Comparison of ENCODE assay signal across 9 mouse cellular contexts in genomic region chr16:92544264-92544663, GRCm38 (mm10). TPM values are rescaled to one million over a fixed set of nuclear protein-coding genes. Genes with fewer than 3 reads are reported as not detected.
DNase-seq lines count a peak whose midpoint lies in the region; ATAC-seq and TF ChIP-seq lines count a peak whose summit lies in the region.
"Had no signal": no experiment of that assay in that cellular context is flagged by ENCODE, and none has a peak within 500 bp of the region (broad histone marks: within the 10 kb centered on the region; RNA-seq: fewer than 3 reads in every experiment).

No protein-coding gene starts in this region.

- H3K4me2 ChIP-seq in hindbrain, embryonic 11.5 days (replicated peaks; ENCODE audit: low read depth, low read length): no peak overlapping the region
- H3K4me2 ChIP-seq in hindbrain, embryonic 16.5 days (ENCODE audit: low read length): no peak overlapping the region
- no peak overlapping the region for H3K4me2 ChIP-seq in embryonic facial prominence, embryonic 12.5 days (replicated peaks)
- H3K4me2 ChIP-seq: embryonic facial prominence, embryonic 13.5 days had no signal

- H3K9ac ChIP-seq in hindbrain, embryonic 11.5 days (ENCODE audit: low read depth, low read length): no peak overlapping the region
- no peak overlapping the region for H3K9ac ChIP-seq in hindbrain, embryonic 16.5 days (ENCODE audit: low read depth, low read length)
- H3K9ac ChIP-seq in MEL (ENCODE audit: control insufficient read depth, low read depth, low read length, poor library complexity, severe bottlenecking): no peak overlapping the region
- H3K9ac ChIP-seq in embryonic facial prominence, embryonic 12.5 days: no peak overlapping the region
- H3K9ac ChIP-seq: embryonic facial prominence, embryonic 13.5 days had no signal

- 43% methylated on average over 1 of the region's 1 CpGs for WGBS in hindbrain, embryonic 11.5 days
- 52% methylated on average over 1 of the region's 1 CpGs for WGBS in hindbrain, embryonic 16.5 days
- WGBS in embryonic facial prominence, embryonic 12.5 days: 50% methylated on average over 1 of the region's 1 CpGs

- no peaks in the 10 kb centered on the region for H3K79me2 ChIP-seq in MEL (ENCODE audit: control insufficient read depth, insufficient read depth, low read length, poor library complexity)

- TF ChIP-seq CTCF in MEL (IDR thresholded peaks at IDR 0.05 in 2 of 3, conservative IDR thresholded peaks at IDR 0.05 in 1 of 3; ENCODE audit: control insufficient read depth in 1 of 3, insufficient read depth in 1 of 3, low read depth in 2 of 3, low read length in 3 of 3, poor library complexity in 1 of 3, severe bottlenecking in 1 of 3): peak; percentile 73 to 78 (median 76)

- ATAC-seq in hindbrain, embryonic 11.5 days (ENCODE audit: low FRiP score): no peak
- no peak for ATAC-seq in hindbrain, embryonic 16.5 days
- ATAC-seq in embryonic facial prominence, embryonic 12.5 days (ENCODE audit: insufficient number of reproducible peaks, insufficient read depth, low FRiP score, low TSS enrichment): 0 out of 2 replicates have a peak, but pooled peaks have one; percentile 64
- peak; percentile 57 for ATAC-seq in megakaryocyte progenitor cell, adult 5-6 weeks (replicated peaks; ENCODE audit: poor library complexity)

- no peak overlapping the region for H3K4me3 ChIP-seq in hindbrain, embryonic 11.5 days (ENCODE audit: low read depth, low read length)
- H3K4me3 ChIP-seq in hindbrain, embryonic 16.5 days (ENCODE audit: low read length): no peak overlapping the region
- no peak overlapping the region for H3K4me3 ChIP-seq in MEL (ENCODE audit: control insufficient read depth in 1 of 2, insufficient read depth in 1 of 2, low read depth in 2 of 2, low read length in 2 of 2)
- no peak overlapping the region for H3K4me3 ChIP-seq in embryonic facial prominence, embryonic 12.5 days
- H3K4me3 ChIP-seq: embryonic facial prominence, embryonic 13.5 days had no signal

- DNase-seq in hindbrain, embryonic 11.5 days (ENCODE audit: low spot score): peak; percentile 34
- DNase-seq in 3T3-L1 (ENCODE audit: low read depth, low spot score) (peak; percentile 84), MEL (ENCODE audit: low read depth, low spot score) (peak; percentile 36)
- no peak for DNase-seq in spleen, postnatal 36 days (ENCODE audit: low spot score in 2 of 2)
- no peak for DNase-seq in spleen, postnatal 10 days (ENCODE audit: low spot score in 2 of 2)

- H3K27me3 ChIP-seq in hindbrain, embryonic 11.5 days (ENCODE audit: control insufficient read depth, insufficient read depth, low read length): no peaks in the 10 kb centered on the region
- H3K27me3 ChIP-seq in hindbrain, embryonic 16.5 days (replicated peaks; ENCODE audit: control insufficient read depth, insufficient read depth, low read length): no peaks in the 10 kb centered on the region
- peaks cover 0 to 3% of the 10 kb centered on the region in 2 experiments; a peak in 1 of 4 replicates for H3K27me3 ChIP-seq in MEL (ENCODE audit: control insufficient read depth in 1 of 2, insufficient read depth in 2 of 2, low read length in 2 of 2)
- no peaks in the 10 kb centered on the region for H3K27me3 ChIP-seq in embryonic facial prominence, embryonic 12.5 days
- H3K27me3 ChIP-seq: embryonic facial prominence, embryonic 13.5 days had no signal

- no peaks in the 10 kb centered on the region for H3K4me1 ChIP-seq in hindbrain, embryonic 11.5 days (replicated peaks; ENCODE audit: control insufficient read depth, insufficient read depth, low read length)
- H3K4me1 ChIP-seq in hindbrain, embryonic 16.5 days (ENCODE audit: control insufficient read depth, insufficient read depth, low read depth, low read length): no peaks in the 10 kb centered on the region
- no peaks in the 10 kb centered on the region for H3K4me1 ChIP-seq in MEL (ENCODE audit: control insufficient read depth in 1 of 2, insufficient read depth in 2 of 2, low read length in 2 of 2)
- no peaks in the 10 kb centered on the region for H3K4me1 ChIP-seq in embryonic facial prominence, embryonic 12.5 days
- H3K4me1 ChIP-seq: embryonic facial prominence, embryonic 13.5 days had no signal

- TF ChIP-seq POLR2A in MEL (IDR thresholded peaks at IDR 0.05; ENCODE audit: control insufficient read depth in 1 of 2, insufficient read depth in 1 of 2, low read depth in 1 of 2, low read length in 2 of 2, poor library complexity in 1 of 2): no peak

- H3K27ac ChIP-seq in hindbrain, embryonic 11.5 days (ENCODE audit: low read depth, low read length): no peak overlapping the region
- H3K27ac ChIP-seq in hindbrain, embryonic 16.5 days (ENCODE audit: low read depth, low read length): no peak overlapping the region
- H3K27ac ChIP-seq in MEL (ENCODE audit: control insufficient read depth, low read depth, low read length): no peak overlapping the region
- H3K27ac ChIP-seq in embryonic facial prominence, embryonic 12.5 days: no peak overlapping the region
- H3K27ac ChIP-seq: embryonic facial prominence, embryonic 13.5 days had no signal

- no peaks in the 10 kb centered on the region for H3K9me3 ChIP-seq in hindbrain, embryonic 11.5 days (ENCODE audit: control insufficient read depth, low read length)
- no peaks in the 10 kb centered on the region for H3K9me3 ChIP-seq in hindbrain, embryonic 16.5 days (ENCODE audit: control insufficient read depth, low read length)
- H3K9me3 ChIP-seq in MEL (replicated peaks; ENCODE audit: insufficient read depth, low read length): no peaks in the 10 kb centered on the region
- no peaks in the 10 kb centered on the region for H3K9me3 ChIP-seq in embryonic facial prominence, embryonic 12.5 days
- H3K9me3 ChIP-seq: embryonic facial prominence, embryonic 13.5 days had no signal

- no peak for TF ChIP-seq EP300 in MEL (IDR thresholded peaks at IDR 0.05; ENCODE audit: low read depth in 1 of 2, low read length in 2 of 2)

- peak; percentile 80 for TF ChIP-seq RAD21 in MEL (IDR thresholded peaks at IDR 0.05; ENCODE audit: low read depth, low read length)

- no peaks in the 10 kb centered on the region for H3K36me3 ChIP-seq in hindbrain, embryonic 11.5 days (ENCODE audit: control insufficient read depth, insufficient read depth, low read length)
- no peaks in the 10 kb centered on the region for H3K36me3 ChIP-seq in hindbrain, embryonic 16.5 days (ENCODE audit: control insufficient read depth, insufficient read depth, low read length)
- no peaks in the 10 kb centered on the region for H3K36me3 ChIP-seq in MEL (ENCODE audit: control insufficient read depth in 1 of 2, insufficient read depth in 2 of 2, low read length in 2 of 2)
- no peaks in the 10 kb centered on the region for H3K36me3 ChIP-seq in embryonic facial prominence, embryonic 12.5 days
- H3K36me3 ChIP-seq: embryonic facial prominence, embryonic 13.5 days had no signal

TF ChIP-seq in MEL, 35 proteins besides CTCF, POLR2A, EP300 and RAD21:
- TF ChIP-seq ZKSCAN1 (IDR thresholded peaks at IDR 0.05; ENCODE audit: low read depth, low read length): no peak
- no peak for TF ChIP-seq UBTF (IDR thresholded peaks at IDR 0.05; ENCODE audit: borderline replicate concordance, insufficient read depth, low read depth, low read length)
- no peak for TF ChIP-seq ETS1 (IDR thresholded peaks at IDR 0.05; ENCODE audit: low read depth, low read length)
- TF ChIP-seq POLR2AphosphoS5 (IDR thresholded peaks at IDR 0.05; ENCODE audit: borderline replicate concordance, low read depth, low read length): no peak
- TF ChIP-seq ELF1 (IDR thresholded peaks at IDR 0.05; ENCODE audit: low read depth, low read length): no peak
- no peak for TF ChIP-seq HCFC1 (IDR thresholded peaks at IDR 0.05; ENCODE audit: low read depth, low read length)
- no peak for TF ChIP-seq GATA1 (IDR thresholded peaks at IDR 0.05; ENCODE audit: low read depth, low read length)
- TF ChIP-seq KAT2A (conservative IDR thresholded peaks at IDR 0.05; ENCODE audit: low read depth, low read length): no peak
- peak; percentile 70 for TF ChIP-seq ZC3H11A (IDR thresholded peaks at IDR 0.05; ENCODE audit: low read depth, low read length)
- peak; percentile 88 for TF ChIP-seq SMC3 (IDR thresholded peaks at IDR 0.05; ENCODE audit: low read depth, low read length)
- TF ChIP-seq MAFK (IDR thresholded peaks at IDR 0.05; ENCODE audit: borderline replicate concordance, low read depth, low read length): no peak
- TF ChIP-seq NELFE (IDR thresholded peaks at IDR 0.05; ENCODE audit: low read depth, low read length): no peak
- TF ChIP-seq RCOR1 (IDR thresholded peaks at IDR 0.05; ENCODE audit: low read depth, low read length): no peak

RNA-seq across cellular contexts. Expression of gene Clic6, which starts 58.7 kb away (rescaled TPM):
- 3.4 and 4.8 TPM in 2 replicates for polyA plus RNA-seq in hindbrain, embryonic 11.5 days (2014; fragmentation: Nextera tagmentation; extraction: Ambion mirVana)
- polyA plus RNA-seq in hindbrain, embryonic 16.5 days (2015; fragmentation: Nextera tagmentation; extraction: Ambion mirVana): 7.8 and 7.9 TPM in 2 replicates
- not detected in 2 replicates for total RNA-seq in MEL (2012; rRNA removed)
- not detected for polyA plus RNA-seq in MEL (2012; ENCODE audit: insufficient read depth in 1 of 2, insufficient read length in 2 of 2, low read depth in 1 of 2, low replicate concordance in 2 of 2, missing spikeins in 1 of 2)
- polyA plus RNA-seq in embryonic facial prominence, embryonic 12.5 days (2016; fragmentation: Nextera tagmentation; extraction: Ambion mirVana): 4.0 and 4.4 TPM in 2 replicates
- not detected in 2 replicates for total RNA-seq in megakaryocyte progenitor cell, adult 5-6 weeks (2015)
- 0.04 TPM in 1 of 2 replicates, not detected in the other for total RNA-seq in megakaryocyte progenitor cell, adult 5-6 weeks (2017)

Comparison
In these comparisons a context has a peak if more than half of its experiments do, and no peak if none do; other contexts are left out.
1. ATAC-seq: peak in embryonic facial prominence, embryonic 12.5 days (single experiment) and megakaryocyte progenitor cell, adult 5-6 weeks (single experiment); none in hindbrain, embryonic 11.5 days (single experiment) and hindbrain, embryonic 16.5 days (single experiment).
2. DNase-seq: peak in hindbrain, embryonic 11.5 days (single experiment), 3T3-L1 (single experiment) and MEL (single experiment); none in spleen, postnatal 36 days (0 of 2) and spleen, postnatal 10 days (0 of 2).